Mouse (Mus musculus): ENCODE measurements at regions not wholly inside any gene's neighbourhood (a gene's known extent, or its start where the extent isn't known, plus 50 kb on each side); places are given as distances from the start of the nearest gene placed in this dataset.

GRCm38 (mm10) chr4:81085188-81085587 lies 174.7 kb downstream of the Lurap1l start:
- DNase-seq: no peak
- H3K4me3 ChIP-seq (replicated peaks): no peak overlapping the region
- H3K9me3 ChIP-seq (replicated peaks): no peaks in the 10 kb centered on the region
- 43% methylated on average over 4 of the region's 4 CpGs for WGBS (ENCODE audit: insufficient replicate concordance)
- no peaks in the 10 kb centered on the region for H3K27me3 ChIP-seq
- no peaks in the 10 kb centered on the region for H3K4me1 ChIP-seq (replicated peaks)
- no peak overlapping the region for H3K9ac ChIP-seq
- no peak overlapping the region for H3K27ac ChIP-seq
- H3K36me3 ChIP-seq: no peaks in the 10 kb centered on the region
- no peak overlapping the region for H3K4me2 ChIP-seq
- ATAC-seq (ENCODE audit: low read depth): no peak

DNA sequence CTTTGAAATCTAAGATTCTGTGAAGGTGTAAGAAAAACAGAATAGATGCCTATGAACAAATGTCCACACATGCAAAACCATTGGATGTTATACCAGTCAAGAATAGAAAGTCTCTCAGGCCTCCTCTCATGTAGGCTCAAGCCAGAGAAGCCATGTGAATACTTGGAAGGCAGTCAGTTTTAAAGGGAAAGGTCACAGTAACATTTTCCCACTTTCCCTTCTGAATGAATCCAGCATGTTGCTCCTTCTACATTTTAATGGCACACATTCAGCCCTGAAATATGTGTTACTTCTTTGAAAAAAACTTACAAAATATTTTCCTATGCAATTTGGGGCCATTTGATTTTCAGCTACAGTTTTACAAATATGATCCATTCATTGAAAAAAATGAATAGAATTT lies 186.1 kb downstream of the Lurap1l start:
- no peak overlapping the region for H3K9ac ChIP-seq
- no peak for ATAC-seq (ENCODE audit: low read depth)
- H3K4me3 ChIP-seq (replicated peaks): no peak overlapping the region
- no peak overlapping the region for H3K4me2 ChIP-seq
- no peaks in the 10 kb centered on the region for H3K9me3 ChIP-seq (replicated peaks)
- H3K27me3 ChIP-seq: no peaks in the 10 kb centered on the region
- no peaks in the 10 kb centered on the region for H3K4me1 ChIP-seq (replicated peaks)
- H3K27ac ChIP-seq: no peak overlapping the region
- DNase-seq: no peak
- no peaks in the 10 kb centered on the region for H3K36me3 ChIP-seq

GRCm38 (mm10) chr4:81097597-81097996 lies 187.2 kb downstream of the Lurap1l start:
- Histone ChIP-seq H3K9me3 (replicated peaks) (no peaks in the 10 kb centered on the region), H3K27ac (no peak overlapping the region), H3K9ac (no peak overlapping the region), H3K4me2 (no peak overlapping the region), H3K36me3 (no peaks in the 10 kb centered on the region), H3K27me3 (no peaks in the 10 kb centered on the region), H3K4me3 (replicated peaks) (no peak overlapping the region), H3K4me1 (replicated peaks) (no peaks in the 10 kb centered on the region)
- DNase-seq: no peak
- WGBS (ENCODE audit: insufficient replicate concordance): 52% methylated on average over 1 of the region's 1 CpGs
- peak; percentile 65 for ATAC-seq (ENCODE audit: low read depth)

GRCm38 (mm10) chr4:81101049-81101448 lies 190.6 kb downstream of the Lurap1l start:
- no peaks in the 10 kb centered on the region for H3K27me3 ChIP-seq
- WGBS (ENCODE audit: insufficient replicate concordance): 61% methylated on average over 2 of the region's 2 CpGs
- ATAC-seq (ENCODE audit: low read depth): no peak
- no peaks in the 10 kb centered on the region for H3K4me1 ChIP-seq (replicated peaks)
- no peak overlapping the region for H3K9ac ChIP-seq
- DNase-seq: no peak
- H3K4me2 ChIP-seq: no peak overlapping the region
- H3K4me3 ChIP-seq (replicated peaks): no peak overlapping the region
- no peaks in the 10 kb centered on the region for H3K9me3 ChIP-seq (replicated peaks)
- H3K27ac ChIP-seq: no peak overlapping the region
- no peaks in the 10 kb centered on the region for H3K36me3 ChIP-seq

- H3K27ac ChIP-seq: no peak overlapping the region
- H3K27me3 ChIP-seq: no peaks in the 10 kb centered on the region
- H3K4me2 ChIP-seq: no peak overlapping the region
- DNase-seq (no peak), ATAC-seq (ENCODE audit: low read depth) (no peak)
- H3K9ac ChIP-seq: no peak overlapping the region
- no peak overlapping the region for H3K4me3 ChIP-seq (replicated peaks)
- H3K4me1 ChIP-seq (replicated peaks): no peaks in the 10 kb centered on the region
- no peaks in the 10 kb centered on the region for H3K9me3 ChIP-seq (replicated peaks)
- H3K36me3 ChIP-seq: no peaks in the 10 kb centered on the region
- 42% methylated on average over 3 of the region's 3 CpGs for WGBS (ENCODE audit: insufficient replicate concordance)
Observed at GRCm38 (mm10) chr4:81111307-81111706, 200.9 kb downstream of the Lurap1l start.

DNA sequence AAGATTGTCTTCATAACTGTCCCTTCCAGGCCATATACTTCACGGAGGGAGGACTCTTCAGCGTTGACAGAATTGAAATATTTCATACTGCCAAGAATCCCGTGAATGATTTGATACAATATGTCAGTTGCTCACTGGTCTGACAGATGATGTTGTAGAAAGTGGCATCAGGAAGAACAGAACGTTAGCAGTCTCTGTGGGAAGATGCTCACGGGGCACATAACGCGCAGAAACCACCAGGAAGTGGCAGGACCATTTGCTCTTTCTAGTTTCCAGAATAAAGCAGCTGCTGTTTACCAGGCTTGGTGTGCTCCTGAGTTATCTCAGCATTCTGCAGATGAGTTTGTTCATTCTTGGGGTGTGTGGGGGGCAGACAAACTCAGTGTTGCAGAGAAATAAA lies 206.0 kb downstream of the Lurap1l start:
- no peaks in the 10 kb centered on the region for H3K9me3 ChIP-seq (replicated peaks)
- ATAC-seq (ENCODE audit: low read depth): no peak
- DNase-seq: no peak
- H3K27ac ChIP-seq: no peak overlapping the region
- no peaks in the 10 kb centered on the region for H3K36me3 ChIP-seq
- H3K27me3 ChIP-seq: no peaks in the 10 kb centered on the region
- no peak overlapping the region for H3K9ac ChIP-seq
- WGBS (ENCODE audit: insufficient replicate concordance): 69% methylated on average over 7 of the region's 7 CpGs
- no peak overlapping the region for H3K4me3 ChIP-seq (replicated peaks)
- H3K4me2 ChIP-seq: no peak overlapping the region
- H3K4me1 ChIP-seq (replicated peaks): no peaks in the 10 kb centered on the region

DNA sequence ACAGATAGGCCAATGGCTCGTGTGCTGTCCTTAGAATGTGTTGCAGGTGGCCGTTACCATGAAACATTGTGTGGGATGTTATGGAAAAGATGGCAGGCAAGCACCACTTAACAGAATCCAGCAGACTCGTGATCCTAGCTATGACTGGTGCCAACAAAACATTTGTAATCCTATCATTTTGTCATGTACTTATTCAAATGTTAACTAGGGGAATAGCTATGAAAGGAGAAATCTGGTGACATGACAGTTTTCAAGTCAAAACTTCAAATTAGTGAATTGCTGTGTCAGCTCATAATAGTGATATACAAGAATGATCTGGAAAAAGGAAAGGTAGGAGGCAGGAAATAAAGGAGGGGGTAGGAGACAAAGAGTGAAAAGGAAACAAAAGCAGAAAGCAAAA lies 213.7 kb downstream of the Lurap1l start:
- no peaks in the 10 kb centered on the region for H3K9me3 ChIP-seq (replicated peaks)
- no peak overlapping the region for H3K4me2 ChIP-seq
- ATAC-seq (ENCODE audit: low read depth) (no peak), DNase-seq (no peak)
- 45% methylated on average over 3 of the region's 3 CpGs for WGBS (ENCODE audit: insufficient replicate concordance)
- H3K27me3 ChIP-seq: no peaks in the 10 kb centered on the region
- H3K27ac ChIP-seq: no peak overlapping the region
- H3K9ac ChIP-seq: no peak overlapping the region
- no peak overlapping the region for H3K4me3 ChIP-seq (replicated peaks)
- H3K4me1 ChIP-seq (replicated peaks): no peaks in the 10 kb centered on the region
- no peaks in the 10 kb centered on the region for H3K36me3 ChIP-seq

DNA sequence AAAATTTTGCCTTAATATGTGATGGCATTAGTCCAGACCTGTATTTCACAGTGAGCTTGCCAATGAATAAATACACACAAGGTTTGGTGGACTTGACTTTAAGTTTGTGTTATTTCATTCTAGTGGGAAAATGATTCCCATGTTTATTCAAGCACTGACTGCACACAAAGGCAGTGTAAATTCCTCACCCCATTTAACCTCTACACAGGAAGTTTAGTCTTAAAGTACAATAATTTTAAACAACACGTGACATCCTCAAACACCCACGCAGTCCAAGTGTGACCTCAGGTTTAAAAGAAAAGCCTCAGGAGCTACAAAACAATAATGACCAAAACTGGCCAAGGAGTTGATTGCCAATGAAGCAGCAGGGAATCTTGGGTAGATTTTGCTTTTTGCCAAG lies 219.4 kb downstream of the Lurap1l start:
- WGBS (ENCODE audit: insufficient replicate concordance): 47% methylated on average over 2 of the region's 2 CpGs
- DNase-seq: no peak
- no peak for ATAC-seq (ENCODE audit: low read depth)

DNA sequence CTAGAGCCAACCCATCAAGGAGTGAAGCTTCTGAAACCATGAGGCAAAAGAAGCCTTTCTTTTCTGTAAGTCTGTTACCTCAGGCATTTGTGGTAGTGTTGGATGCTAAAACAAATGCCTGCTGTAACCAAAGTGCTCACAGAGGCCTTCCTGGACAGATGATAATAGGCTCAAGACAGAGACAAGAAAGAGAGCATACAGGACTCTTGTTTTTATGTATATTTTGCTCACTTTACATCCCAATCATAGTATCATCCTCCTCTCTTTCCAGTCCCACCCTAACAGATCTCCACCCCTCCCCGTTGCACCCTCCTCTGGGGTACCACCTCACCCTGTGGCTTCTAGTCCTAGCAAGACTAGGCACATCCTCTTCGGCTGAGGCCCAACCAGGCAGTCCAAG lies 262.7 kb downstream of the Lurap1l start:
- no peak overlapping the region for H3K4me3 ChIP-seq (replicated peaks)
- H3K4me2 ChIP-seq: no peak overlapping the region
- no peaks in the 10 kb centered on the region for H3K4me1 ChIP-seq (replicated peaks)
- no peaks in the 10 kb centered on the region for H3K9me3 ChIP-seq (replicated peaks)
- no peak overlapping the region for H3K9ac ChIP-seq
- 71% methylated on average over 2 of the region's 2 CpGs for WGBS (ENCODE audit: insufficient replicate concordance)
- no peaks in the 10 kb centered on the region for H3K27me3 ChIP-seq
- ATAC-seq (ENCODE audit: low read depth): no peak
- no peak overlapping the region for H3K27ac ChIP-seq
- H3K36me3 ChIP-seq: no peaks in the 10 kb centered on the region
- no peak for DNase-seq

More for the DNA sequence above, 219.4 kb downstream of the Lurap1l start:
- Histone ChIP-seq H3K9ac (no peak overlapping the region), H3K27me3 (no peaks in the 10 kb centered on the region), H3K4me1 (replicated peaks) (no peaks in the 10 kb centered on the region), H3K4me3 (replicated peaks) (no peak overlapping the region), H3K27ac (no peak overlapping the region), H3K36me3 (no peaks in the 10 kb centered on the region), H3K4me2 (no peak overlapping the region), H3K9me3 (replicated peaks) (no peaks in the 10 kb centered on the region)

DNA sequence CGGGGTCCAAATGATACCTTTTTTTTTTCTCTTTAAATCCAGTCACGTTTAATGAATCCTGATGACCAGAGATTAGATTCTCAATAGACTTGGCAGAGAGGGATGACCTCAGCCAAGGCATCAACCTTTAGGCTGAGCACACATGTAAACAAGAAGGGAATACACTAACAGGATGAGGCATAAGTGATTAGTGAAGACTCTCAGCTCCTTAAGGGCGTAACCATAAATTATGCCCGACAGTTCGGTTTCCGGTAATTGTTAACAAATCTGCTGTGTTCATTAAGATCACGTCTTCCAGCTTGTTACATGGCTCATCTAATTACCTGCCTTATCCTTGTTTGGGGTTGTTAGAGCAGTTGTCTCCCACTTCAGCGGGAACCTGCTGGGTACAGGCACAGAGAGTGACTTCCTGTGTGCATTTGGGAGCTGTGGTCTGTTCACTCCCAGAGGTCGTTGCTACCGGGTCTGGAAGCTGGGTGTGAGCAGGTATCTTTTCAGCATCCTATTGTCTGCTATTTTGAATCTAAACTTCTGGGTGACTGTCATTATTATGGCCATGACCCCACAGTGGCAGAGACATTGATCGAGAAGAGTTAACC lies 265.1 kb downstream of the Mpdz start:
- no peak overlapping the region for H3K9ac ChIP-seq
- H3K27me3 ChIP-seq: no peaks in the 10 kb centered on the region
- H3K4me1 ChIP-seq (replicated peaks): no peaks in the 10 kb centered on the region
- DNase-seq: no peak
- no peaks in the 10 kb centered on the region for H3K9me3 ChIP-seq (replicated peaks)
- no peak overlapping the region for H3K4me3 ChIP-seq (replicated peaks)
- no peak overlapping the region for H3K4me2 ChIP-seq
- WGBS (ENCODE audit: insufficient replicate concordance): 24% methylated on average over 11 of the region's 11 CpGs
- no peak for ATAC-seq (ENCODE audit: low read depth)
- H3K36me3 ChIP-seq: no peaks in the 10 kb centered on the region
- H3K27ac ChIP-seq: no peak overlapping the region

GRCm38 (mm10) chr4:81178047-81178781 lies 264.4 kb downstream of the Mpdz start:
- H3K4me1 ChIP-seq (replicated peaks): no peaks in the 10 kb centered on the region
- H3K9me3 ChIP-seq (replicated peaks): no peaks in the 10 kb centered on the region
- WGBS (ENCODE audit: insufficient replicate concordance): 50% methylated on average over 14 of the region's 14 CpGs
- DNase-seq (no peak), ATAC-seq (ENCODE audit: low read depth) (no peak)
- no peak overlapping the region for H3K4me2 ChIP-seq
- H3K27me3 ChIP-seq: no peaks in the 10 kb centered on the region
- no peak overlapping the region for H3K9ac ChIP-seq
- no peaks in the 10 kb centered on the region for H3K36me3 ChIP-seq
- no peak overlapping the region for H3K27ac ChIP-seq
- H3K4me3 ChIP-seq (replicated peaks): no peak overlapping the region

DNA sequence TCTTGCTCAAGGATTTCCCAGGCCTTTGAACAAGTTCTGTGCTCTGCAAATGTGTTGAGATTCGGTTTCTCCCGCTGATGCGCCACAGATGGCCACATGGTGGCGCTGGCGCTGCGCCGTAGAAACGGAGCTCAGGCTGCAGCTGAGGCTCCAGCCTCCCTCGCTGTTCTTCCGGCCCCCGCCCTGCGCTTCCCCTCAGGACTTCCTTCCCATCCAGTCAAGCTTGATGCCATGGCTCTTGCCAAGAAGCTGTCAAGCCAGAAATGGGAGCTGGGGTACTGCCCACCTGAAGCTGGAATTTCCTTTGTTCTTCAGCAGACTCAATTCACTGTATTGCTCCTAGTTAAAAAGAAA lies 263.9 kb downstream of the Mpdz start:
- H3K4me2 ChIP-seq: no peak overlapping the region
- no peak; the same call in 1 of the 2 replicates for ATAC-seq (ENCODE audit: low read depth)
- H3K27me3 ChIP-seq: no peaks in the 10 kb centered on the region
- H3K36me3 ChIP-seq: no peaks in the 10 kb centered on the region
- WGBS (ENCODE audit: insufficient replicate concordance): 0% methylated on average over 12 of the region's 12 CpGs
- no peaks in the 10 kb centered on the region for H3K9me3 ChIP-seq (replicated peaks)
- no peaks in the 10 kb centered on the region for H3K4me1 ChIP-seq (replicated peaks)
- no peak overlapping the region for H3K9ac ChIP-seq
- no peak overlapping the region for H3K4me3 ChIP-seq (replicated peaks)
- peak; percentile 18 for DNase-seq
- no peak overlapping the region for H3K27ac ChIP-seq

Data from liver, embryonic 13.5 days (tissue).